Mouse (Mus musculus) heart, adult 18-20 months (tissue): ENCODE data around the gene Mc3r. TPM values are rescaled to one million over a fixed set of nuclear protein-coding genes. Genes with fewer than 3 reads are reported as not detected.

Source experiments
- DNase-seq, 2 experiments: peaks; one replicate each; pipeline ENCODE4 v3.0.0; 2021 to 2022; ENCODE audit warnings: mixed read lengths in 1 of 2
- total RNA-seq, 2 experiments: library from RNA; stranded (reverse); gene quantifications; 2 replicates each; pipeline ENCODE4 v1.2.3; 2021

The Mc3r gene
- total RNA-seq, 2 experiments from 2014 or later = not detected

- DNase-seq = no peak
Measured at GRCm38 (mm10) chr2:172256418-172256817, 8.1 kb downstream of the Mc3r start.

GRCm38 (mm10) chr2:172256956-172257355, 8.7 kb downstream of the Mc3r start:
- no peak for DNase-seq

GRCm38 (mm10) chr2:172257471-172258065, 9.3 kb downstream of the Mc3r start:
- no peak for DNase-seq

- DNase-seq = no peak
Measured at GRCm38 (mm10) chr2:172260064-172260463, 11.8 kb downstream of the Mc3r start.

GRCm38 (mm10) chr2:172261441-172261840, 13.1 kb downstream of the Mc3r start:
- no peak for DNase-seq

GRCm38 (mm10) chr2:172263216-172263615, 14.9 kb downstream of the Mc3r start:
- no peak for DNase-seq

GRCm38 (mm10) chr2:172269907-172270306, 21.6 kb downstream of the Mc3r start:
- DNase-seq = no peak

GRCm38 (mm10) chr2:172270485-172270944, 22.2 kb downstream of the Mc3r start:
- no peak for DNase-seq

GRCm38 (mm10) chr2:172270974-172271697, 22.8 kb downstream of the Mc3r start:
- DNase-seq = no peak

- no peak for DNase-seq
Measured at GRCm38 (mm10) chr2:172274662-172275061, 26.4 kb downstream of the Mc3r start.

- DNase-seq = no peak
Measured at GRCm38 (mm10) chr2:172276155-172276554, 27.9 kb downstream of the Mc3r start.

- no peak for DNase-seq
Measured at GRCm38 (mm10) chr2:172278979-172279378, 30.7 kb downstream of the Mc3r start.

GRCm38 (mm10) chr2:172282071-172282710, 33.9 kb downstream of the Mc3r start:
- DNase-seq = no peak

- no peak for DNase-seq
Measured at GRCm38 (mm10) chr2:172287715-172288114, 39.4 kb downstream of the Mc3r start.

- DNase-seq = no peak
Measured at GRCm38 (mm10) chr2:172288965-172289364, 40.7 kb downstream of the Mc3r start.

GRCm38 (mm10) chr2:172289632-172290031, 41.3 kb downstream of the Mc3r start:
- no peak for DNase-seq

- DNase-seq = no peak
Measured at GRCm38 (mm10) chr2:172290474-172290873, 42.2 kb downstream of the Mc3r start.

GRCm38 (mm10) chr2:172291025-172291424, 42.7 kb downstream of the Mc3r start:
- DNase-seq = no peak

- DNase-seq = no peak
Measured at GRCm38 (mm10) chr2:172291755-172292524, 43.6 kb downstream of the Mc3r start.

GRCm38 (mm10) chr2:172292525-172293405, 44.5 kb downstream of the Mc3r start:
- no peak for DNase-seq

GRCm38 (mm10) chr2:172298083-172298482, 49.8 kb downstream of the Mc3r start:
- no peak for DNase-seq

- no peak for DNase-seq
Measured at GRCm38 (mm10) chr2:172298542-172298941, 50.2 kb downstream of the Mc3r start.
